Mouse (Mus musculus) right cerebral cortex, adult 18-20 months (tissue): Measurements from ENCODE around the gene Rad1.
"Not testable (repeated sequence)": the region's sequence is repeated elsewhere in the genome, so short reads cannot be mapped to it uniquely, and the experiment has no call there.

Source experiments
- DNase-seq: peaks from one replicate; pipeline ENCODE4 v3.0.0; 2022; ENCODE audit warnings: mixed read lengths

Rad1 gene

GRCm38 (mm10) chr15:10525896-10526295 lies 40.1 kb downstream of the Rad1 start:
- no peak for DNase-seq

GRCm38 (mm10) chr15:10531352-10531751 lies 45.5 kb downstream of the Rad1 start:
- no peak for DNase-seq

DNA sequence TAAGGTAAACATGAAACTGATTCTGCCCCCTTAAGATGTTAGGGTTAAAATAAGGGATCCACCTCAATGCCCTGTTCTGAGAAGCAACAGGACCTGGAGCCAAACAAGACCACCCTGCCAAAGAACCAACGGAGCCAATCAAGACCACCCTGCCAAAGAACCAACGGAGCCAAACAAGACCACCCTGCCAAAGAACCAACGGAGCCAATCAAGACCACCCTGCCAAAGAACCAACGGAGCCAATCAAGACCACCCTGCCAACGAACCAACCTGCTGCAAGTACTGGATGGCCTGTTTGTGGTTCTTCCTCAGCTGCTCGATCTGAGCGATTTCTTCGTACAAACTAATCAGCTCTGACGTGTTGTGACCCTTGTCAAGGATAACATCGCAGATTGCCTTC lies 47.5 kb downstream of the Rad1 start:
- DNase-seq, result not testable (repeated sequence)

DNA sequence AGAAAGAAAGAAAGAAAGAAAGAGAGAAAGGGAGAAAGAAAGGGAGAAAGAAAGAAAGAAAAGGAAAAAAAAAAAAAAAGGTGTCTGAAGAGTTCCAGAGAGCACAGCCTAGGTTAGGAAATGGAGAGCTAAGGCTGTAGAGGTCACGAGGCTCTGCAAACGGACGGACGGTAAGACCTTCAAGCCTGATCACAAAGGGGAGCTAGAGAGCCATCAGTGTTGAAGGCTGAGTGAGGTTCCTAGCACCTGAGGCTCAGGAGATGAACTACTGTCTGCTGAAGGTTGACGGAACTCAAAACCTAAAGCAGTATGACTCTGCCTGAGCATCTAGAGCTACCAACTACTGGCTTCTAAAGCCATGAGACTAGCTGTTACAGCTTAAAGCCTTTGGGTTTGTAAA lies 48.8 kb downstream of the Rad1 start:
- no peak for DNase-seq

DNA sequence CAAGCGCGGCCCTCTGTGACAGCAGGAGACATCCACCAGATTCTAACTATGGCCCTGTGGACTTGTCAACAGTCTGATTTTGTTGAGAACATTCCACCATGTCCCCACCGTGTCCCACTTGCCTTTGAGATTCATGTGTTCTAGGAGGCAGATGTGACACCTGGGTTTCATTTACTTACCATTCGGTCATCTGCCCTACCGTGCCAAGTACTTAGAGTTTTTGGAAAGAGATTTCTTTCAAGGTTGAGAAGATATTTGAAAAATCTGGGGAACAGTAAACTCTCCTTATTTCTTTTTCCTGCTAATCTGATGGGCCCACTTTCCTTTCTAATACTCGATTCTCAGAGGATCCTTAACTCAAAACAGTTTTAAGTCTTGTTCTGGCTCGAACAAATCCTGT lies 50.2 kb downstream of the Rad1 start:
- no peak for DNase-seq

GRCm38 (mm10) chr15:10540271-10541088 lies 54.7 kb downstream of the Rad1 start:
- DNase-seq, result no peak
